Mouse (Mus musculus): Measurements from ENCODE around the gene Chmp2a.

DNA sequence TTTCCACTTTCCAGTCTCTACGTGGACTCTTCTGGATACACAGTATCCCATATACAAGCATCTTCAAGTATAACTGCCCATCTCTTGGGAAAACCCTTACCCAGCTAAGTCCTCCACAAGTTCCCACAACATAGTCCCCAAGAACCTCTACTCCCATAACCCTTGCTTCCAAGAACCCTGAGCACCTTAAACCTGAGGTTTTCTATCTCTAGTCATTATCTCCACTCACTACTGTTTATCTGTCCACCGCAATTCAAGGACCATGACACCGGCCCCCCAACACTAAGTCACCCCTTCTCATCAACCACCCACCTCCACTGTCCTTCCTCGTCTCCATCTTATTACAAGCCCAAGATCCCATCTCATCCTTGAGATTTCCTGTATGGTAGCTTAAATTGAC lies 2.2 kb upstream of the Chmp2a start:
- TF ChIP-seq CTCF (IDR thresholded peaks at IDR 0.05) (no peak), EP300 (IDR thresholded peaks at IDR 0.05) (no peak)
